Mouse (Mus musculus): Measurements from ENCODE around the gene Bpifb6. TPM values are rescaled to one million over a fixed set of nuclear protein-coding genes. Genes with fewer than 3 reads are reported as not detected.

The Bpifb6 gene
- polyA plus RNA-seq (2014; fragmentation: Nextera tagmentation; extraction: Ambion mirVana) = not detected in 2 replicates

- no peak for ATAC-seq (ENCODE audit: insufficient read depth)
- TF ChIP-seq CTCF (IDR thresholded peaks at IDR 0.05; ENCODE audit: low read depth) = no peak
- Histone ChIP-seq H3K4me3 (ENCODE audit: low read depth, low read length) (no peak within 1 kb of the TSS), H3K36me3 (ENCODE audit: insufficient read depth) (no peaks in the 10 kb centered on the region), H3K4me1 (ENCODE audit: insufficient read depth) (no peaks in the 10 kb centered on the region), H3K9me3 (ENCODE audit: low read depth, low read length) (no peaks in the 10 kb centered on the region), H3K4me2 (no peak within 1 kb of the TSS), H3K27me3 (ENCODE audit: insufficient read depth, low read length) (no peaks in the 10 kb centered on the region), H3K27ac (ENCODE audit: low read depth) (no peak within 1 kb of the TSS), H3K9ac (no peak within 1 kb of the TSS)
- 69% methylated on average over 4 of the region's 4 CpGs for WGBS
- DNase-seq = no peak
These were observed at the start of gene Bpifb6 for GRCm38 (mm10) chr2:153900088-153900487. TSS of gene Bpifb6 (plus strand) at chr2:153900388.

GRCm38 (mm10) chr2:153851030-153851360 lies 49.2 kb upstream of the Bpifb6 start:
- Histone ChIP-seq H3K36me3 (ENCODE audit: insufficient read depth) (no peaks in the 10 kb centered on the region), H3K9me3 (ENCODE audit: low read depth, low read length) (no peaks in the 10 kb centered on the region), H3K27ac (ENCODE audit: low read depth) (no peak overlapping the region), H3K4me2 (no peak overlapping the region), H3K4me1 (ENCODE audit: insufficient read depth) (no peaks in the 10 kb centered on the region), H3K9ac (no peak overlapping the region), H3K4me3 (ENCODE audit: low read depth, low read length) (no peak overlapping the region), H3K27me3 (ENCODE audit: insufficient read depth, low read length) (no peaks in the 10 kb centered on the region)
- ATAC-seq (ENCODE audit: insufficient read depth) = no peak
- WGBS = 39% methylated on average over 4 of the region's 4 CpGs
- DNase-seq = peak; percentile 72
- TF ChIP-seq CTCF (IDR thresholded peaks at IDR 0.05; ENCODE audit: low read depth) = peak; percentile 65

GRCm38 (mm10) chr2:153853544-153853943 lies 46.6 kb upstream of the Bpifb6 start:
- Histone ChIP-seq H3K27ac (ENCODE audit: low read depth) (no peak overlapping the region), H3K36me3 (ENCODE audit: insufficient read depth) (no peaks in the 10 kb centered on the region), H3K4me3 (ENCODE audit: low read depth, low read length) (no peak overlapping the region), H3K4me2 (no peak overlapping the region), H3K9ac (no peak overlapping the region), H3K27me3 (ENCODE audit: insufficient read depth, low read length) (no peaks in the 10 kb centered on the region), H3K4me1 (ENCODE audit: insufficient read depth) (no peaks in the 10 kb centered on the region), H3K9me3 (ENCODE audit: low read depth, low read length) (no peaks in the 10 kb centered on the region)
- DNase-seq = no peak
- WGBS = 5% methylated on average over 5 of the region's 5 CpGs
- ATAC-seq (ENCODE audit: insufficient read depth) = no peak
- no peak for TF ChIP-seq CTCF (IDR thresholded peaks at IDR 0.05; ENCODE audit: low read depth)

- Histone ChIP-seq H3K4me1 (ENCODE audit: insufficient read depth) (no peaks in the 10 kb centered on the region), H3K4me2 (no peak overlapping the region), H3K36me3 (ENCODE audit: insufficient read depth) (no peaks in the 10 kb centered on the region), H3K27ac (ENCODE audit: low read depth) (no peak overlapping the region), H3K27me3 (ENCODE audit: insufficient read depth, low read length) (no peaks in the 10 kb centered on the region), H3K9ac (no peak overlapping the region), H3K9me3 (ENCODE audit: low read depth, low read length) (no peaks in the 10 kb centered on the region), H3K4me3 (ENCODE audit: low read depth, low read length) (no peak overlapping the region)
- no peak for DNase-seq
- no peak for TF ChIP-seq CTCF (IDR thresholded peaks at IDR 0.05; ENCODE audit: low read depth)
- WGBS = 84% methylated on average over 2 of the region's 2 CpGs
- ATAC-seq (ENCODE audit: insufficient read depth) = no peak
These were observed 40.6 kb upstream of the Bpifb6 start for GRCm38 (mm10) chr2:153859581-153859980.

- H3K4me1 ChIP-seq (ENCODE audit: insufficient read depth) = no peaks in the 10 kb centered on the region
- no peak overlapping the region for H3K9ac ChIP-seq
- DNase-seq (no peak), ATAC-seq (ENCODE audit: insufficient read depth) (no peak)
- no peak overlapping the region for H3K27ac ChIP-seq (ENCODE audit: low read depth)
- 82% methylated on average over 11 of the region's 11 CpGs for WGBS
- no peaks in the 10 kb centered on the region for H3K27me3 ChIP-seq (ENCODE audit: insufficient read depth, low read length)
- no peaks in the 10 kb centered on the region for H3K36me3 ChIP-seq (ENCODE audit: insufficient read depth)
- no peak overlapping the region for H3K4me2 ChIP-seq
- H3K9me3 ChIP-seq (ENCODE audit: low read depth, low read length) = no peaks in the 10 kb centered on the region
- H3K4me3 ChIP-seq (ENCODE audit: low read depth, low read length) = no peak overlapping the region
- TF ChIP-seq CTCF (IDR thresholded peaks at IDR 0.05; ENCODE audit: low read depth) = no peak
These were observed 39.9 kb upstream of the Bpifb6 start for GRCm38 (mm10) chr2:153860315-153860714.

GRCm38 (mm10) chr2:153860715-153861114 lies 39.5 kb upstream of the Bpifb6 start:
- no peak for ATAC-seq (ENCODE audit: insufficient read depth)
- Histone ChIP-seq H3K9ac (no peak overlapping the region), H3K4me3 (ENCODE audit: low read depth, low read length) (no peak overlapping the region), H3K36me3 (ENCODE audit: insufficient read depth) (no peaks in the 10 kb centered on the region), H3K4me2 (no peak overlapping the region), H3K9me3 (ENCODE audit: low read depth, low read length) (no peaks in the 10 kb centered on the region), H3K27me3 (ENCODE audit: insufficient read depth, low read length) (no peaks in the 10 kb centered on the region), H3K27ac (ENCODE audit: low read depth) (no peak overlapping the region), H3K4me1 (ENCODE audit: insufficient read depth) (no peaks in the 10 kb centered on the region)
- no peak for TF ChIP-seq CTCF (IDR thresholded peaks at IDR 0.05; ENCODE audit: low read depth)
- DNase-seq = peak; percentile 13
- 25% methylated on average over 3 of the region's 3 CpGs for WGBS

GRCm38 (mm10) chr2:153861960-153862359 lies 38.2 kb upstream of the Bpifb6 start:
- DNase-seq (no peak), ATAC-seq (ENCODE audit: insufficient read depth) (no peak)
- Histone ChIP-seq H3K36me3 (ENCODE audit: insufficient read depth) (no peaks in the 10 kb centered on the region), H3K4me3 (ENCODE audit: low read depth, low read length) (no peak overlapping the region), H3K9me3 (ENCODE audit: low read depth, low read length) (no peaks in the 10 kb centered on the region), H3K27me3 (ENCODE audit: insufficient read depth, low read length) (no peaks in the 10 kb centered on the region), H3K4me1 (ENCODE audit: insufficient read depth) (no peaks in the 10 kb centered on the region), H3K27ac (ENCODE audit: low read depth) (no peak overlapping the region), H3K4me2 (no peak overlapping the region), H3K9ac (no peak overlapping the region)
- TF ChIP-seq CTCF (IDR thresholded peaks at IDR 0.05; ENCODE audit: low read depth) = no peak
- 74% methylated on average over 3 of the region's 3 CpGs for WGBS

GRCm38 (mm10) chr2:153870984-153871383 lies 29.2 kb upstream of the Bpifb6 start, which contains the start of gene Sun5:
TSS of gene Sun5 (minus strand) at chr2:153871084.
- Histone ChIP-seq H3K9me3 (ENCODE audit: low read depth, low read length) (no peaks in the 10 kb centered on the region), H3K4me2 (no peak within 1 kb of the TSS), H3K4me1 (ENCODE audit: insufficient read depth) (no peaks in the 10 kb centered on the region), H3K9ac (no peak within 1 kb of the TSS), H3K4me3 (ENCODE audit: low read depth, low read length) (no peak within 1 kb of the TSS), H3K36me3 (ENCODE audit: insufficient read depth) (no peaks in the 10 kb centered on the region), H3K27ac (ENCODE audit: low read depth) (no peak within 1 kb of the TSS), H3K27me3 (ENCODE audit: insufficient read depth, low read length) (no peaks in the 10 kb centered on the region)
- 81% methylated on average over 4 of the region's 4 CpGs for WGBS
- ATAC-seq (ENCODE audit: insufficient read depth) (no peak), DNase-seq (no peak)
- no peak for TF ChIP-seq CTCF (IDR thresholded peaks at IDR 0.05; ENCODE audit: low read depth)
